Mouse (Mus musculus): ENCODE data around the gene Camta1. TPM values are rescaled to one million over a fixed set of nuclear protein-coding genes. Genes with fewer than 3 reads are reported as not detected.

Gene Camta1
- total RNA-seq, 2 experiments from 2014 or later = 194 to 203 TPM

DNA sequence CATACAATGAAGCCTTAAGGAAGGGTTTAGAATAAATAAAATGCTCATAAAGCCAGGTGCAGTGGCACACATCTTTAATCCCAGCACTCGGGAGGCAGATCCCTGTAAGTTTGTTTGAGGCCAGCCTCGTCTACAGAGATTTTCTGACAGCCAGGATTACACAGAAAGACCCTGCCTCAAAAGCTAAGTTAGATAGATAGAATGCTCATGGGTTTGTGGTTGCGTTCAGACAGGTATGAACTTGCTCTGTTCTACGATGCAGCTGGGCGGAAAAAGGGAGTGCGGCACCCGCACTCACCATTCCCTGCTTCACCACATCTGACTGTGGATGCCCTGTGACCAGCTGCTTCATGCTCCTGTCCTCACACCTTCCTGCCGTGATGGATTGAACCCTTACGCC lies 882.2 kb downstream of the Camta1 start:
- intact Hi-C loops (cut with DNase I) = no loop called here
- no peak for DNase-seq (ENCODE audit: low spot score in 2 of 2)

DNA sequence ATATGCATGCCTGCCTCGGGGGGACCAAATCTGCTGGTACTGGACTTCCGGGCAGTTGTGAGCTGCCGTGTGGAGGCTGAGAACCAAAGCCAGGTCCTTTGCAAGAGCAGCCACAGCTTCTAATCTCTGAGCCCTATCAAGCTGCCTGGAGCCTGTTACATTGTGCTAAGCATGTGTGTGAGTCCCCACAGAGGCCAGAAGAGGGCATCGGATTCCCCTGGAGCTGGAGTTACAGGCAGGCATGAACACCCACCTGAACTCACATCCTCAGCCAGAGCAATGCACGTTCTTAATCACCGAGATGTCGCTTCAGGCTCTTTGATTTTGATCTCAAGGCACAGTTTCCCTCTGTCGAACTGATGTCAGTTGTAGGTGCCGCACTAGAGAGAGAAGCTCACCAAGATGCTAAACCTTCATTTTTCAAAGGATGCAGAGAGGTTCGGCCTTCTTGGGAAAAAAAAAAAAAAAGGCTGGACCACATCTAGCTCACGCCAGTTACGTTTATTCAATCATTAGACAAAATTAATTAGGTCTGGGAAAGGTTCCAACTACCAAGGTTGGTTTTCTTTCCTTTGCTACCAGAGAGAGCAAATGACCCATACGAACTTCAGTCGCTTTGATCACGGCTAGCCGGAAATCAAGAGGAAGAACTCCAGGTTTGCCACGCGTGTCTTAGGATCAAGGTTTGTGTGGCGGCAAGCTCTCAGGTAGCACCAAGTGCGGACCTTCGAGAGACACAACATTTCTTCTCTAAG lies 883.3 kb downstream of the Camta1 start:
- intact Hi-C loops (cut with DNase I) = no loop called here
- DNase-seq (ENCODE audit: low spot score in 2 of 2) = no peak

DNA sequence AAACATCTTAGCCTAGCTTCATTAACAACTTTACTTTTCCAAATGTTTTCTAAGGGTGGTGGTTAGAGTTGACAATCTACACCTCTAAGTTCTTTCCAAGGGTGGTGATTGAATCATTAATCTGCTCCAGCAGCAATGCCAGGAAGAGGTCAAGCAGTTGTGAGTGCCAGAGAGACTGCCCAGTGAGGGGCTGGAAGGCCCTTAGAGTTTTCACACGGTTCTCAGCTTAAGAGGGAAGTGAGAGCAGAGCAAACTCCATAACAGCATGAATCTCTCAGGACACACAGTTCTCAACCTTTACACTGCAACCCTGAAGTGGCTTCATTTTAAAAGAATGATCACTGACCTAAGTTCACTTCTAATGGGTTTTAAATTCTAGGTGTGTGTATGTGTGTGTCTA lies 886.5 kb downstream of the Camta1 start:
- no peak for DNase-seq (ENCODE audit: low spot score in 2 of 2)
- intact Hi-C loops (cut with DNase I) = no loop called here

DNA sequence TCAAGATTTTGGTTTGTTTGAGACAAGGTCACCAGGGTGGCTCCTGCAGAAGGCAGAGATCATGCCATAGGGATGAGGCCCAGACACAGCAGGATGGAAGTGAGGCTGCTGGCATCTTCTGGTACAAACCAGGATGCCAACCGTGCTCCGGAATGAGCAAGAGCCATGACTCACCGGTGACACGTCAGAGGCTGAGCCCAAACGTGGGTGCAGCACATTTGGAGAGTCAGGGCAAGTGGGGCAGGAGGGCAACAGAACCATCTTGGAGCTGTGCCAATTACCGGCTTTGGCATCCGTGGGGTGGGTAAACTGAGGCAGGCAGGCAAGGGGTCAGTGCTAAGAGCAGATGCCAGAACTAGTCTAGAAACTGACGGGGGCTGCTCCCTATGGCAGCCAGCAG lies 888.4 kb downstream of the Camta1 start:
- no peak for DNase-seq (ENCODE audit: low spot score in 2 of 2)
- intact Hi-C loops (cut with DNase I) = no loop called here

DNA sequence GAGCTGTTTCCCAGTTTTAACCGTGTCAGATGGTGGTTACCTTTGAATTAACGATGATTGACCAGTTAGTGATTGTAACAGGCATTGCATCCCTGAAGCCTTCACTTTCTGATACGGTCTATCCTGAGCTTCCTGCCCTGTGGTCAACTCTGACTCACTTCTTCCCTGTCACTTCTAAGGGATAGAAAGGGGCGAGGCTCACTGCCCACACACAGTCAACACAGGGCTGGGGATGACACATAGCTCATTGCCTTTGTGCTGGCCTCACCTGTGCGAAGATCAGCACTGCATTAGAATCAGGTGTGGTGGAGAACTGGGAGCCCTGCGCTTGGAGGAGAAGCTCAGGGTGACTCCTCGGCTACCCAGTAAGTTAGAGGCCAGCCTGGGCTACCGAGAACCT lies 892.7 kb downstream of the Camta1 start:
- intact Hi-C loops (cut with DNase I) = loop anchor here (5.0 kb wide), 2 partner anchors 42 to 312 kb away; no protein-coding TSS in a partner anchor

DNA sequence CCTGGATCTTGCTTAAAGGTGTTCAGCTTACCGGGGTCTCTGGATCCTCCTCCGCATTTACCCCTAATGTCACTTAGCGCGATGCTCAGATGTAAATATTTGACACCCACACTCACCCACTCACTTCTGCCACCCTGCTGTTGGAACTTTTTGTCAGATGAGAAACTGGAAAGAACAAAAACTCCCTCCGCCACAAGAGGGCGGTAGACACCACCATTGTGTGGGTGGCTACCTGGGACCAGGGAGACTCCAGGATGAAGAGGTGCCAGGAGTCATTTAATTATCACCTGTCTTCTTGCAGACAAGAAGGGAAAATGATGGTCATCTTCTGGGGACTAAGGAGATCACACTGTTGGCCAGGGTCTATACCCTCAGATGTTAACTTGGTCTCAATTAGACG lies 895.1 kb downstream of the Camta1 start:
- peak; percentile 61 to 71 for DNase-seq (ENCODE audit: low spot score in 2 of 2)
- intact Hi-C loops (cut with DNase I) = loop anchor here (5.0 kb wide), 2 partner anchors 39 to 309 kb away; no protein-coding TSS in a partner anchor

More for the DNA sequence above, 892.7 kb downstream of the Camta1 start:
- DNase-seq (ENCODE audit: low spot score in 2 of 2) = no peak

DNA sequence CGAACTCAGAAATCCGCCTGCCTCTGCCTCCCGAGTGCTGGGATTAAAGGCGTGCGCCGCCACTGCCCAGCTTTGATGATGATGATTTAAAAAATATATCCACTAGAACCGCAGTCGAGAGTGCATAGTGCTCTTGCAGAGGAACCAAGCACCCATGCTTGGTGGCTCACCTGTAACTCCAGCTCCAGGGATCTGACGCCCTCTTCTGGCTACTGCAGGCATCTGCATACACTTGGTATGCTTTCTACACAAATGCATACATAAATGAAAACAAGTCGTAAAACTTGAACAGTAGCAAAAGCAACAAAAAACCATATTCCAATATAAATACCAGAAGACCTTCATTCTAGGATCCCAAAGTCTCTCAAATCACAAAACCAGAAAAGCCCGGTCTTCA lies 896.1 kb downstream of the Camta1 start:
- intact Hi-C loops (cut with DNase I) = loop anchor here (5.0 kb wide), 2 partner anchors 38 to 308 kb away; no protein-coding TSS in a partner anchor

DNA sequence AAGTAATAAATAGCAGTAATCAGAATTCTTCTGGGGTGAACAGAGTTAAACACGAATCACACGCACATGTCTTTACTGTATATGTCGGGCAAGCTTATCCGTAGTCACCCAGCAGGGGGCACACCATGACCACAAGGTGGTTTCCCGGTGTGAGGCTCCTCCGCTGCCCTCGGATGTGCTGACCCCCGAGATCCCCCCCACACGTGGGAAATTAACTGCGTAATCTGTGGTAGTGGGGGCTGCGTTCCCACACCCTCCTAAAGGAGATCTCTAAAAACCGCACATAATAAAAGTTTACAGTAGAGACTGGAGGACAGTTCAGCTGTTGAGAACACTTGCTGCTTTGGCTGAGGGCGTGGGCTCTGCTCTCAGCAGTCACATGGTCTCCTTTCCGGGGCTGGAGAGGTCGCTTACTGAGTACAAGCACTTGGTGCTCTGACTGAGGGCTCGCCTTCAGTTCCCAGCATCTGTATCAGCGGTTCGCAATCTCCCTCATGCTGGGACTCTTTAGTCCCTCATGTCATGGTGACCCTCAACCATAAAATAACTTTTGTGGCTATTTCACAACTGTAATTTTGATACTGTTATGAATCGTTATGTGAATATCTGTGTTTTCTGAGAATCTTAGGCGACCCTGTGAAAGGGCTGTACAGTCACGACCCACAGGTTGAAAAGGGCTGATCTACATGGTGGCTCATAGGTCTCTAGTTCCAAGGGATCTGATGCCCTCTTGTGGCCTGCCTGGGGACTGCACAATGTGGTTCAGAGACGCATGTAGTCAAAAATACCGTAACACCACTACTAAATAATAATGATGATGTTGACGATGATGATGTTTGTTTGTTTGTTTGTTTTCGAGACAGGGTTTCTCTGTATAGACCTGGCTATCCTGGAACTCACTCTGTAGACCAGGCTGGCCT lies 896.8 kb downstream of the Camta1 start:
- peak; percentile 88 to 92 for DNase-seq (ENCODE audit: low spot score in 2 of 2)
- intact Hi-C loops (cut with DNase I) = loop anchor here (5.0 kb wide), 2 partner anchors 38 to 308 kb away; no protein-coding TSS in a partner anchor

More for the DNA sequence above, 896.1 kb downstream of the Camta1 start:
- DNase-seq (ENCODE audit: low spot score in 2 of 2) = no peak

DNA sequence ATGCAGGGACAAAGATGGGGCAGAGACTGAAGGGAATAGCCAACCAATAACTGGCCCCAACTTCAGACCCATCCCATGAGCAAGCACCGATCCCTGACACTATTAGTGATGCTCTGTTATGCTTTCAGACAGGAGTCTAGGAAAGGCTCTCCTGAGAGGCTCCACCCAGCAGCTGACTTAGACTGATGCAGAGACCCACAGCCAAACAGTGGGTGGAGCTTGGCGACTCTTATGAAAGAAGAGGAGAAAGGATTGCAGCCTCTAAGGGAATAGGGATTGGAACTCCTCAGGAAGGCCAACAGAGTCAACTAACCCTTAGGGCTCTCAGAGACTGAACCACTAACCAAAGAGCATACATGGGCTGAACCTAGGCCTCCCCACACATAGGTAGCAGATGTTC lies 898.0 kb downstream of the Camta1 start:
- intact Hi-C loops (cut with DNase I) = no loop called here
- no peak for DNase-seq (ENCODE audit: low spot score in 2 of 2)

DNA sequence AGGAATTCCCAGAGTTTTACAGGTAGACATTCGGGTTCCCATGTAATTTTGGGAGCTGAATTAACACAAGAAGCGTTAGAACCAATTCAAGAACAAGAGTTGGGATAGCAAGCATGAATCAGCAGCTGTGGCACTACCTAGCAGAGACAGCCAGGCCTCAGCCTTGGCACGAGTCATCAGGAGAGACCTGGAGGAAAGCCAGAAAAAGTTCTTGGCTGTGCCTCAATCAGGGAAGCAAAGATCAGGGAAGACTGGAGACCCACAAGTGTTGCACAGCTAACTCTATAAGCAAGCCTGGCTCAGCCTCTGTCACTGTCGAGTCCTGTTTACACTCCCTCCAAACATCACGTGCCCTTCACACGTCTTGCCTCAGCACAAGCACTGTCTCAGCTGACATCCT lies 899.4 kb downstream of the Camta1 start:
- intact Hi-C loops (cut with DNase I) = no loop called here
- DNase-seq (ENCODE audit: low spot score in 2 of 2) = no peak

DNA sequence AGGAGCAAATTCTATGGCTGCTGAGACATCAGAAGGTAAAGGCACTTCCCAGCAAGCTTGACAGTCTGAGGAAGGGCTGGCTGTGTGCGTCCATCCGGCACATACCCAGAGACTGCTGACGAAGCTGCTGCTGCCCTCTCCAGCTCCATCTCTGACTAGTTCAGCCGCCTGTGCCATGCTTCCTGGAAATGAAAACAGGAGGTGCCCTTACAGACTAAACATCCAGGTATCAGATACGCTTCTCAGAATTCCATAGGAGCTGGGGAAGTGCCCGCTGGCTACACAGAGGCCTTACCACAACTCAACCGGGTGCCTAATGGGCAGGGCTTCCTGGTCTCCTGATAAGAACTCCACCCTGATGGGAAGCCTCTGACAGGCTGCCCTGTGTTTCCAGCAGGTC lies 903.1 kb downstream of the Camta1 start:
- no peak for DNase-seq (ENCODE audit: low spot score in 2 of 2)
- intact Hi-C loops (cut with DNase I) = no loop called here

DNA sequence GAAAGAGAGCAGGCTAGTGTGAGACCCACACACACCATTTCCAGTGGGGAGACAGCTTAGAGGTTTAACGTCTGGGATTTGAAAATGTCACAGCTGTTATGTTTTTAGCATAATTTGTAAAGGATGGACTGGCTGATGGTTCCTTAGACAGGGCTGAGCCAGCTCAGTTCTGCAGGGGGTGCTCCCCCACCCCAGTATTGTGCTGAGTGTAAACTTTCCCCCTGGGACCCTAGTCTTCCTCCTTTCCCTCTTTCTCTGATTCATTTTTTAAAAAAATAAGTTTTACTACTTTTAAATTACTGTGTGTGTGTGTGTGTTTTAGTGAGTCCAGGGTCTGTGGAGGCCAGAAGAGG lies 904.6 kb downstream of the Camta1 start:
- intact Hi-C loops (cut with DNase I) = no loop called here
- DNase-seq (ENCODE audit: low spot score in 2 of 2) = no peak

DNA sequence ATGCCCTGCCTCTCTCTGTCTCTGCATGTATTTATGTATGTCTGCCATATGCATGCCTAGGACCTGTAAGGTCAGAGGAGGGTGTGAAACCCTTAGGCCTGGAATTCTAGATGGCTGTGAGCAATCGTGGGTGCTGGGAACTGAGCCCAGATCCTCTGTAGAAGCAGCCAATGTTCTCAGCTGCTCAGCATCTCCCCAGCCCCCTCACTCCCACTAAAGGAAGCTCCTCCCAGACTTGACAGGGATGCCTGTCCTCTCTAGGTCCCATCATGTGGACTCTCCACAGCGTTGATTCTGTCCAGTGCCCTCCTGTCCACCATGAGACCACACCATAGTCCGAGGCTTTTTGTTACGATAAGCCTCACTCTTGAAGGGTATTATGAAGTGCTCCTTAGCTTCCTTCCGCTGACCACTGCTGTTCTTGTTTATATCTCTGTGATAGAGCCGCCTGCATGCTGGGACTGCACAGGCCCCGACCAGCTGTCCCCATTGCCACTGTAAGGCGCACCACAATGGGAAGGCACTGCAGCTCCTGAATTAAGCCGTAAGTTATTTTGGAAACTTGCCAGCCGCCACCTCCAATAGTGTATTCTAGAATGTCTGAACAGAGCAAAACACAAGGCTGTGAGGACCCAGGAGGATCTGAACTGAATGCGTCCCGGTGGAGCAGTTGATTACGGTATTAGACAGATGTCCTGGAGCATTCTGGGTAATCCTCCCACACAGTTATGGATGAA lies 905.1 kb downstream of the Camta1 start:
- peak; percentile 47 to 53 for DNase-seq (ENCODE audit: low spot score in 2 of 2)
- intact Hi-C loops (cut with DNase I) = no loop called here

DNA sequence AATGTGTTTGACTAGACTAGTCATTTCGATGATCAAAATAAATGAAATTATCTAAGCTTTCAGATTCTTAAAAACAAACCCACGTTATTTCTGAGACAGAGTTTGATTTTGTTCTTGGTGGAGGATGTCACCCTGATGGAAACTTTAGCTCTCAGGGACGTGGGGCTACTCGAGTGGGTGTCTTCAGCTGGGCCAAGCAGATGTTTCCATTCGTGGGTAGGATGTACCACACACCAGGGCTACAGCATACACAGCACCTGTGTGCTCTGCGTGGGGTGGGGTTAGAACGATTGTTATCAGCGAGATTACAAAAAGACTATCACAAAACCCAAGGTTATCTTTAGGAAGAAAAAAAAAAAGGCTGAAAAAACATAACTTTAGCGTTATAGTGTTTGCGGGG lies 910.7 kb downstream of the Camta1 start:
- intact Hi-C loops (cut with DNase I) = no loop called here
- DNase-seq (ENCODE audit: low spot score in 2 of 2) = no peak

DNA sequence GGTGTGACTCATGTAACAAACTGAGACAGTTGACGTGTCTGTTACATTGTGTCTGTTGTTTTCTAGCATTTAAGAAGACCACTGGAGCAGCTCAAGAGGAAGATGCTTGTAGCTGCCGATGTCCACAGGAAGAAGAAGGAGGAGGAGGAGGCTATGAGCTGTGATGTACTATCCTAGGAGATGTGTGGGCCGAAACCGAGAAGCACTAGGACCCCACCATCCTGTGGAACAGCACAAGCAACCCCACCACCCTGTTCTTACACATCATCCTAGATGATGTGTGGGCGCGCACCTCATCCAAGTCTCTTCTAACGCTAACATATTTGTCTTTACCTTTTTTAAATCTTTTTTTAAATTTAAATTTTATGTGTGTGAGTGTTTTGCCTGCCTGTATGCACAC lies 917.0 kb downstream of the Camta1 start:
- no peak for DNase-seq (ENCODE audit: low spot score in 2 of 2)
- intact Hi-C loops (cut with DNase I) = no loop called here

DNA sequence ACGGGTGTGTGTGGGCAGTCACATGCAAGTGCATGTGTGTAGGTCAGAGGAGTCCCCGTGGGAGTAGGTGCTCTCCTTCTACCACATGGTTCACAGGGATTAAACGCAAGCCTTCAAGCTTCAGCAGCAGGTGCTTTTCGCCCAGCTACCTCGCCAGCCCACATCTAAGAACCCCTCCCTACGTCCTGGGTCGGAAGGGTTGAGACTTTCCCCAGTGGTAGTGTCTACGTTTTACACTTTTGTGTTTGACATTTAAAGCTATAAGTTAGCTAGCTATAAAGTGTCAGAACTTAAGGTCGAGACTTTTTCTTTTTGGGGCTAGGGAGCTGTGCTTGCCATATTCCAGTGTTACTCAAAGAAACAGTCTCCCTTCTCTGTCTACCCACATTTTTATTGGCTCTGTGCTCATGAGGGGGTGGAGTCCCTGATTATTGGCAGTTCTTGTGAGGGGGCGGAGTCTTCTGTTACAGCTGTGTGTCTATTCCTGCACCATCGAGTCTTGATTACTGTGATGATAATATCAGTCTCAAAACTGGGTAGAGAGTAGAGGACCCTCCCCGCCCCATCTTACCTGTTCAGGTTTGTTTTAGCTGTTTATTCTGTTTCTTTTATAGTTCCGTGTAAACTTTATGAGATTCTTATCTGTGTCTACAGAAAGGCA lies 921.6 kb downstream of the Camta1 start:
- intact Hi-C loops (cut with DNase I) = no loop called here
- DNase-seq (ENCODE audit: low spot score in 2 of 2) = no peak

DNA sequence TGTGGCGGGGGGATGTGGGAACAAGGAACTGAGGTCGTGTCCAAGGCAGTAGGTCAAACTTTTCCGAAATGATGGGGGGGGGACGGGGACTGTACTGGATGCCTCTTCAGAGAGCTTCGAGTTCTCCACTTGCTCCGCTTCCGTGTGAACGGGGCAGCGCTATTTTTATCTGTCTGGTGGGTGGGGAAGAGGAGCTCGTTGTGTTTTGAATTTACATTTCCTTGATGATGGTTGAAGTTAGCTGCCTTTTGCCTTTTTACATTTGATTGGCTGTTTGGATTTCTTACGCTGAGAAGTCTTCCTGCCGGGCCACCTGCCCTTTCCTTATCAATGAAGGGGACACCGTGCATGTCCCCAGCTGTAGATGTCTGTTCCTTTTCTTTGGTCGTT lies 923.6 kb downstream of the Camta1 start:
- intact Hi-C loops (cut with DNase I) = no loop called here
- peak in 1 of 2 experiments; percentile 36 for DNase-seq (ENCODE audit: low spot score in 2 of 2)

DNA sequence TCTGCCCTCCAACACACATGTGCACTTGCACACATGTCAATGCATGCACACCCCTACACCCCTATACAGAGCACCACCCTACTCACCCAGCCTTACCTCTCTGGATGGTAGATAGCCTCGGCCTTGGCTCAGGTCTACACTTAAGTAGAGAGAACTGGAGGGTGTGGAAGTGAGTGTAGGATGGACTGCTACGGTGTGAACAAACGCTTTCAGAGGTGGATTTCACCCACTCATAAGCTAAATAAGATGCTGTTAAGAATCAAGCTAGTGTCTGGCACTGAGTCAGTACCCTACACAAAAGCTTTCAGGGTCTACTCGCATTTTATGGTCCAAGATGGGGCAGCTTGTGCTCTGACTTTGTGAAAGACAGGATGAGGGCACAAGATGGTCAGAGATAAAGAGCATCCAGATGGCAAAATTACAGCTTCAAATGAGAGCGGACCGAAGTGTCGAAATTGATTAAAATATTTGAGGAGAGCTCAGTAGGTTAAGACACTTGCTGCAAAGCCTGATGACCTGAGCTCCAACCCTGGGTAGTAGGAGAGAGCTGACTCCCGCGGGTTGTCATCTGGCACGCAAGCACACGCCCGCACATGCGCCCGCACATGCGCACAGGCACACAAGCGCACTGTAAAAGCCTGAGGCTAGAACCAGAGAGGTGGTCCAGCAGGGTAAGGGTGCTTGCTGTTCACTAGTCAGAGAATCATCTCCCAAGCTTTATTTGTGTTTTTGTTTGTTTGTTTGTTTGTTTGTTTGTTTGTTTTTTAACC lies 924.2 kb downstream of the Camta1 start:
- peak; percentile 40 to 58 for DNase-seq (ENCODE audit: low spot score in 2 of 2)
- intact Hi-C loops (cut with DNase I) = no loop called here

DNA sequence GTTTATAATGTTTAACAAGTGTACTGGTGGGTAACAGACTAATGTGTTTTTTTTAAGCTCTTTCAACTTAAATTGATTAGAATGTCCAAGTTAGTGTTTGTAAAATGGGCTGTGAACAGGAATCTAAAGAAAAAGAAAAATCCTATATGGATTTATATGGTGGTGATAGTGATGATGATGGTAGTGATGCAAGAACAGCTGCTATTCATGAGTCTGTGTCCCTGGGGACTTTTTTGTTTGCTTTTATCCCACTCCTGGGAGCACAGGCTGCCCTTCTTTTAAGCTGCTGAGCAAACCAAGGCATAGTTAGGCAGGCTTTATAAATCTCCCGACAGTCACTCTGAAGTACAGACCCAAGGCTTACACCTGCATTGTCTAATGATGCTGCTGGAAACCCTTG lies 928.2 kb downstream of the Camta1 start:
- no peak for DNase-seq (ENCODE audit: low spot score in 2 of 2)
- intact Hi-C loops (cut with DNase I) = no loop called here

Measured in left cerebral cortex, postnatal 14 days (tissue).